Mouse (Mus musculus) erythroblast, embryonic 14.5 days (primary cell): ENCODE measurements at regions not wholly inside any gene's neighbourhood (a gene's known extent, or its start where the extent isn't known, plus 50 kb on each side); places are given as distances from the start of the nearest gene placed in this dataset.

ENCODE experiments used
- GATA1 ChIP-seq: IDR thresholded peaks from 2 replicates; pipeline ENCODE4 v1.6.1; 2012; ENCODE audit warnings: low read length, inconsistent platforms, mixed read lengths
- TAL1 ChIP-seq: IDR thresholded peaks from 3 replicates; pipeline ENCODE4 v1.6.1; 2012; ENCODE audit warnings: low read length, inconsistent platforms, mixed read lengths

DNA sequence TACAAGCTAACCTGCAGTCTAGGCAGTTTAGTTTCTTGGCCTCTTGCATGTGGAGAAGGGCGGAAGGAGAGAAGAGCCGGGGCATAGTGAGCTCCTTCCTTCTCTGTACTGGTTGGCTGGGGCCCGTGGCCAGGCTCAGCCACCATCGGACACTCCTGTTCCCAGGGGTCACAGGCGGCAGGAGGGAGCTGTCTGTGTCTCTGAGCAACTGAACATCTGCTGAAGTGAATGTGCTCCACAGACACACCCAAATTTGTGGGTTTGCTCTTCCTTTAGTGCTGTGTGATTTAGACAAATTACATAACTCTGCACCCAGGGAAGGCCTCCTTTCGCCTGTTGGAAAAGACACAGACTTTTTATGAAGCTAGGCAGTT lies 247.6 kb downstream of the Zfp36l1 start:
- TF ChIP-seq GATA1 (no peak), TAL1 (no peak)
